Mouse (Mus musculus) testis, adult 2 months (tissue): Measurements from ENCODE around the gene Ercc6l2.

Source experiments
- CTCF ChIP-seq: fragments of 200-500 bp; IDR thresholded peaks from 2 replicates; pipeline ENCODE4 v1.5.1; 2012; ENCODE audit warnings: low read depth, mild to moderate bottlenecking, inconsistent platforms, low read length, moderate library complexity; ENCODE audit not compliant: control insufficient read depth, insufficient read depth, insufficient replicate concordance
- POLR2A ChIP-seq: fragments of 200-500 bp; IDR thresholded peaks from 2 replicates; pipeline ENCODE4 v1.6.1; 2012; ENCODE audit warnings: low read depth, mild to moderate bottlenecking, inconsistent platforms, low read length, moderate library complexity; ENCODE audit not compliant: control insufficient read depth

GRCm38 (mm10) chr13:63915684-63916083 is 100.6 kb downstream of the Ercc6l2 start:
- TF ChIP-seq CTCF (no peak), POLR2A (no peak)
